Mouse (Mus musculus): ENCODE results near the gene Large2. TPM values are rescaled to one million over a fixed set of nuclear protein-coding genes. Genes with fewer than 3 reads are reported as not detected.

The Large2 gene
- polyA plus RNA-seq (2016; fragmentation: Nextera tagmentation; extraction: Ambion mirVana), result 10.7 and 13.9 TPM in 2 replicates

DNA sequence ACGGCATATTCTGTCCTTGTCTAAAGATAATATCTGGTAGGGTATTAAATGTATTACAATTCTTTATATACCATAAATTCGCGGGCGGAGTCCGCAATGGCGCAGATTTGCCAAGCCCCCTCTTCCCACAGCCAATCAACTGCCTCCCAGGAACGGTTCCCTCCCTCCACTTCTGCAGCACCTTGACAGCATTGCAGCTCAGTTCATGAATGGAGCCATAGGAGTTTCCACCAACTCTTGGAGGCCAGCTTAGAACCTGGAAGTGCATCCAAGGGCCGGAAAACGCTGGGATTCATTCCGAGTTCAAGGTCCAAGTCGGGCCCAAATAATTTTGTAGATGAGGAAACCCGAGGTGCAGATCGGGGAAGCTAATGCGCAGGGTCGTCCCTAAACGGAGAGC is at the start of gene Large2, which contains the start of gene Pex16:
Gene Large2 (minus strand): TSS at position 356 of the 400 bp plus-strand sequence.
Gene Pex16 (plus strand): TSS at position 163 of the 400 bp plus-strand sequence.
- peaks cover 50% of the 10 kb centered on the region for H3K4me1 ChIP-seq (replicated peaks)
- H3K4me3 ChIP-seq (replicated peaks), result peak within 1 kb of the TSS; percentile 76
- 2% methylated on average over 16 of the region's 16 CpGs for WGBS
- H3K4me2 ChIP-seq, result peak within 1 kb of the TSS; percentile 94
- H3K9me3 ChIP-seq, result no peaks in the 10 kb centered on the region
- peak within 1 kb of the TSS; percentile 87 for H3K27ac ChIP-seq
- H3K36me3 ChIP-seq, result peaks cover 25% of the 10 kb centered on the region
- H3K9ac ChIP-seq (replicated peaks), result peak within 1 kb of the TSS; percentile 57
- peaks cover 34% of the 10 kb centered on the region for H3K27me3 ChIP-seq
- no peak for ATAC-seq (ENCODE audit: insufficient number of reproducible peaks, insufficient read depth, low FRiP score, low TSS enrichment, low read depth)

DNA sequence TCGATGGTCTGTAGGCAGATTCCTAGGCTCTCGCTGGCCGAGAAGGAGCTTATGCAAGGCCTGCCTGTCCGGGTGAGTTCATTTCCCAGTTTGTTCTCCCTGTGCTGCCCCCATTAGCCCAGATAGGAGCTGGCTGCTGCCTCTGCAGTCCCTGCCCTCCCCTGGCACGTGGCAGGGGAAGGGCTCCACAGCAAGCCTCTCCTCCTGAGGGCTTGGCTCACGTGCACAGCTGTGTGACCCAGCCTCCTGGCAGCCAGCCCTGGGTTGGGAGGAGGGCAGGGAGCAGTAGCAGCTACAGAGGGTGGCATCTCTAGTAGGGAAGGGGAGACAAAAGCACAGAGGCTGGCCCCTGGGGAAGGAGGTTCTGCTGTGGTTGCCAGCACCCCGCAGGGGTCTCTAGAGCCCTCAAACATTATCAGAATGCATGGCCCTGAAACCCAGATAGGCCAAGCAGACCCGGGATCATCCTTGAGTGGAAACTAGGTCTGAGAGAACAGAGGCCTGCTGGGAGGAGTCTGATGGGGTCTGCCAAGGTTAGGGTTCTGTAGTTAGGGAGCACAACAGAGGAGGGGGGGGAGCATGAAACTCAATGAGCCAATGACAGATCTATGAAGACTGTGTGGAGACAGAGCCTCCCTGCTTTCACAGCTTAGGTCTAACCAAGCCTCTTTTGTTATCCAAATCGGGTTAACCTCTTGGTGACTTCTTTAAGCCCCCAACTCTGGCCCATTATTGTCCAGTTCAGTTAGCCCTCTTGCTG is 49.2 kb upstream of the Large2 start:
- H3K36me3 ChIP-seq, result peaks cover 78% of the 10 kb centered on the region
- no peak overlapping the region for H3K4me2 ChIP-seq

GRCm38 (mm10) chr2:92423156-92423555 is 48.5 kb upstream of the Large2 start:
- H3K27me3 ChIP-seq, result no peaks in the 10 kb centered on the region
- no peak overlapping the region for H3K27ac ChIP-seq
- H3K9me3 ChIP-seq, result no peaks in the 10 kb centered on the region
- ATAC-seq (ENCODE audit: insufficient number of reproducible peaks, insufficient read depth, low FRiP score, low TSS enrichment, low read depth), result no peak
- WGBS, result 92% methylated on average over 9 of the region's 9 CpGs
- H3K36me3 ChIP-seq, result peaks cover 85% of the 10 kb centered on the region
- peaks cover 30% of the 10 kb centered on the region for H3K4me1 ChIP-seq (replicated peaks)
- no peak overlapping the region for H3K4me2 ChIP-seq
- no peak overlapping the region for H3K9ac ChIP-seq (replicated peaks)
- H3K4me3 ChIP-seq (replicated peaks), result no peak overlapping the region

More for the DNA sequence above, 49.2 kb upstream of the Large2 start:
- Histone ChIP-seq H3K4me3 (replicated peaks) (no peak overlapping the region), H3K4me1 (replicated peaks) (peaks cover 34% of the 10 kb centered on the region), H3K9me3 (no peaks in the 10 kb centered on the region), H3K27me3 (no peaks in the 10 kb centered on the region), H3K27ac (peak overlapping the region; percentile 90), H3K9ac (replicated peaks) (no peak overlapping the region)
- no peak for ATAC-seq (ENCODE audit: insufficient number of reproducible peaks, insufficient read depth, low FRiP score, low TSS enrichment, low read depth)
- 84% methylated on average over 9 of the region's 9 CpGs for WGBS

DNA sequence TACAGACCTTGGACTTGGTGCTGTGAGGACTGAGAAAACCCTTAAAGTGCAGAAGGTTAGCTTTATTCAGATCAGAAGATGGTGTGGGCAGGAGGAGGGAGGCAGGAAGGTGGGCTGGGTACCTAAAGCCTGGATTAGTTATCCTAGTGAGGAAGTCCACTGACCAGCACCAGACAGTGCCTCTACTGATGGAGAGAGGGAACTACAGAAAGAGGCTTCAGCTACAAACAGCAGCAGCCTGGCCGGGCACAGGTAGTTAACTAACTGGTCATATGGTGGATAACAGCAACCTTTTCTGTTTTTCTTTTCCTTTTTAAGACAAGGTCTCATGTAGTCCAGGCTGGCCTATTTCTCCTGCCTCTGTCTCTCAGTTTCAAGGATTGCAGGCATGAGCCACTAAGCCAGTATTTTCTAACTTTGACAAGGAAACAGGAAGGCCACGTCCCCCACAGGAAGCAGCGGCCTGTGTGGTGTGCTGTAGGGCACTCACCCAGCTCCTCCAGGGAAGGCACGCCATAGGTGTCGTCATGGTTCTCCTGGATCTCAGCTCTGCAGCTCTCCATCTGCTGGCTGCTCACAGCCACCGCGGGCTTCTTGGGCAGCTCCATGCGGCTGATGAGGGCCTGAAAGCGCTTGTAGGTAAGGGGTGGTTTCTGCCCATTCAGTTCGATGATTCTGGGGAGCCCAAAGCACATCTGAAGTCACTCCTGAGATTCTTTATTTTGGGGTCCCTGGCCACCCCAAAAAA is 47.9 kb upstream of the Large2 start:
- no peak for ATAC-seq (ENCODE audit: insufficient number of reproducible peaks, insufficient read depth, low FRiP score, low TSS enrichment, low read depth)

DNA sequence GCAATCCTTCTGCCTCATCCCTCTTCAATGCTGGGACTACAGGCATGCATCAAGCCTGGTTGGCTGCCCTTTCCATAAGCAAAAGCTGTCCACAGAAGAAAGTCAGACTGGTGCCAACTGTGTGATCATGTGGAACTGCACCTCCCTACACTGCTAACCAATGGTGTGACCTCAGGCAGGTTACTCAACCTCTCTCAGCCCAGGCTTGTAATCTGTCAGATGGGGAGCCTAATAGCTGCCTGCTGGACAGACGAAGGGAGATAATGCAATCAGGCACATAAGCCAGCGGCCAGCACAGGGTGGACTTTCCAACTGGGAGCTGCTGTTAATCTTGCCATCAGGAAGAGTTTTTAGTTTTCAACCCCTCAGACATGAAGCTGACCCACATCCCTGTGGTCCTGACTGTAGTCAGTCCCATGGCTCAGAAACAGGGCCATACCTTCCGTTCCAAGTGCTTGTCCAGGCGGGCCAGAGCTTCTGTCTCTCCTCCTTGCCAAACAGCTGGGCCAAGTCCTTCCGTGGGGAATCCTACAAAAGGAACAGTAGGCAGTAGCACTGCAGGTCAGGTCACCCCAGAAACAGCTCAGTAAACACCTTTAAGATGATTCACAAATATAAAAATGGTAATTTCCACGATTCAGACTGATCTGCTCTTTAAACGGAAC is 47.2 kb upstream of the Large2 start:
- 92% methylated on average over 7 of the region's 7 CpGs for WGBS
- no peak overlapping the region for H3K9ac ChIP-seq (replicated peaks)
- no peaks in the 10 kb centered on the region for H3K9me3 ChIP-seq
- no peaks in the 10 kb centered on the region for H3K27me3 ChIP-seq
- H3K27ac ChIP-seq, result no peak overlapping the region
- H3K4me1 ChIP-seq (replicated peaks), result peaks cover 24% of the 10 kb centered on the region
- H3K4me2 ChIP-seq, result no peak overlapping the region
- no peak for ATAC-seq (ENCODE audit: insufficient number of reproducible peaks, insufficient read depth, low FRiP score, low TSS enrichment, low read depth)
- no peak overlapping the region for H3K4me3 ChIP-seq (replicated peaks)
- H3K36me3 ChIP-seq, result peaks cover 98% of the 10 kb centered on the region

More for the DNA sequence above, 47.9 kb upstream of the Large2 start:
- H3K27me3 ChIP-seq, result no peaks in the 10 kb centered on the region
- H3K36me3 ChIP-seq, result peaks cover 91% of the 10 kb centered on the region
- H3K4me1 ChIP-seq (replicated peaks), result peaks cover 24% of the 10 kb centered on the region
- no peak overlapping the region for H3K4me3 ChIP-seq (replicated peaks)
- WGBS, result 76% methylated on average over 10 of the region's 10 CpGs
- no peak overlapping the region for H3K27ac ChIP-seq
- no peaks in the 10 kb centered on the region for H3K9me3 ChIP-seq
- H3K9ac ChIP-seq (replicated peaks), result no peak overlapping the region
- H3K4me2 ChIP-seq, result no peak overlapping the region

DNA sequence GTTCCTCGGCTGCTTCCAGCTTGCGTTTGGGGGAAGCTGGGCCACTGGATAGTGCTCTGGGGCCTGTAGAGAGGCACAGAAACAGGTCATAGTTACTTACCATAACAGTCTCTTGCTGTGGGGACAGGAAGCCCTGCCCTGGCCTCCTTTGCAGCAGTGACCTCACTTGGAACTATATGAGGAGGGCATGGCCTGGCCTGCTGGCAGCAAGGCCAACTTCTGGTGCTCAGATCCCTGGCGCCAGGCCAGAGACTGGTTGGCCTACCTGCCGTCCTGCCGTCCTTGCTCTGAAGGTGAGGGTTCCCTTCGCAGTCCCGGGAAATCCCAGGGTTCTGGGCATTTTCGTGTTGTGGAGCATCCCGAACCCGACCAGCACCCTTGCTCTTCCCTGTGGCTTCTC is 37.0 kb upstream of the Large2 start:
- Histone ChIP-seq H3K36me3 (peaks cover 98% of the 10 kb centered on the region), H3K4me3 (replicated peaks) (no peak overlapping the region), H3K4me1 (replicated peaks) (no peaks in the 10 kb centered on the region), H3K27ac (no peak overlapping the region), H3K9me3 (no peaks in the 10 kb centered on the region), H3K9ac (replicated peaks) (no peak overlapping the region), H3K4me2 (no peak overlapping the region), H3K27me3 (no peaks in the 10 kb centered on the region)
- ATAC-seq (ENCODE audit: insufficient number of reproducible peaks, insufficient read depth, low FRiP score, low TSS enrichment, low read depth), result no peak
- WGBS, result 91% methylated on average over 10 of the region's 10 CpGs

DNA sequence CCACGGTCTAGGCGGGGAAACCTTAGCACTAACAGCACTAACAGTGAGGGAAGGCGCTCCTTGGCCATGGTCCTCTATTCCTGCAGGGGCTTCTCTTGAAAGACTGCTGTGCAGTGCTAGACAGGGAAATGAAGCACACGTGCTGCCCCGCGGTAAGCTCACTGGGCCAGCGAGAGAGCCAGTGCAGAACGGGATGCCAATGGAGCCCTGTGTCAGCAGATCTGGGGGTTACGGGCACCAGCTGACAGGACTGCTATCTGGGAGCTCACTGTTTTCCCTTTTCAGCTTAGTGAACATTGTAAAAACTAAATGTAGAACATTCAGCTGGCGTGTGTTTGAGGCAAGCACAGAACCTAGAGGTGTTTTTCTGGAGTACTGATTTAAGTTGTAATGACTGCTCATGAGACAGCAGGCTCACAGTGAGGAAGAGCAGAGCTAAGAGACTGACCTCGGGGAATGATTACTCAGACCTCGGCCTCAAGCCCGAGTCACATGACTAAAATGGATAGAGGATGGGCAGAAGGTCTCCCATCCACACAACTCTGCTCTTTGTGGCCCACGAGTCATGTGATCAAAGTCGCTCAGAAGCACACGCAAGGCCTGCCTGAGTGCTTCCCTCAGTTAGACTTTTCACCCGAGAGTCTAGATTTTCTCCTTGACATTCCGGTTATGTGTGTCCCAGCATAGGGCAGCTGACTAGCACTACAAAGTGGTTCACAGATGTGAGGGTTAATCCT is 33.8 kb upstream of the Large2 start:
- Histone ChIP-seq H3K27ac (no peak overlapping the region), H3K27me3 (no peaks in the 10 kb centered on the region), H3K4me3 (replicated peaks) (no peak overlapping the region), H3K9ac (replicated peaks) (no peak overlapping the region), H3K4me1 (replicated peaks) (no peaks in the 10 kb centered on the region), H3K4me2 (no peak overlapping the region), H3K9me3 (no peaks in the 10 kb centered on the region), H3K36me3 (peaks cover 98% of the 10 kb centered on the region)
- no peak for ATAC-seq (ENCODE audit: insufficient number of reproducible peaks, insufficient read depth, low FRiP score, low TSS enrichment, low read depth)
- WGBS, result 93% methylated on average over 18 of the region's 18 CpGs

DNA sequence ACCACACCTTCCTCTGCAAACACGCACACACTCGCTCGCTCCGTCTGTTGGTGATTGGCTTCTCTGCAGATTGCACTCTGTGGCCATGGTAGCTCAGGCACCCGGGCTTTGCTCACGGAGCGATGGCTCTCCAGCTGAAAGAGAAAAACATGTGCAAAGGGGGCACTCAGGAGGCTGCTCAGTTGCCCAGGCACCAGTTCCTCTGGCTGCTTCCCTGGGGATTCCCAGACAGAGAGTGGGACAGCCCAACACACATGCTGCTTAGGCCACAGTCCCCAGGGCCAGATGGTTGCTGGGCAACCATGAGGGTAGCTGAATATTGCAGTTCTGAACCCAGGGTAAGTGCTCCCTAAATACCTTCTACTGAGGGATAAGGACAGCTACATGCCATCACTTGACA is 31.0 kb upstream of the Large2 start:
- H3K36me3 ChIP-seq, result peaks cover 74% of the 10 kb centered on the region
- H3K4me1 ChIP-seq (replicated peaks), result peaks cover 7% of the 10 kb centered on the region; the same call in 1 of the 2 replicates
- no peak for ATAC-seq (ENCODE audit: insufficient number of reproducible peaks, insufficient read depth, low FRiP score, low TSS enrichment, low read depth)
- no peaks in the 10 kb centered on the region for H3K9me3 ChIP-seq
- H3K4me3 ChIP-seq (replicated peaks), result no peak overlapping the region
- WGBS, result 90% methylated on average over 7 of the region's 7 CpGs
- H3K27ac ChIP-seq, result no peak overlapping the region
- peaks cover 16% of the 10 kb centered on the region for H3K27me3 ChIP-seq
- H3K4me2 ChIP-seq, result no peak overlapping the region
- H3K9ac ChIP-seq (replicated peaks), result no peak overlapping the region

DNA sequence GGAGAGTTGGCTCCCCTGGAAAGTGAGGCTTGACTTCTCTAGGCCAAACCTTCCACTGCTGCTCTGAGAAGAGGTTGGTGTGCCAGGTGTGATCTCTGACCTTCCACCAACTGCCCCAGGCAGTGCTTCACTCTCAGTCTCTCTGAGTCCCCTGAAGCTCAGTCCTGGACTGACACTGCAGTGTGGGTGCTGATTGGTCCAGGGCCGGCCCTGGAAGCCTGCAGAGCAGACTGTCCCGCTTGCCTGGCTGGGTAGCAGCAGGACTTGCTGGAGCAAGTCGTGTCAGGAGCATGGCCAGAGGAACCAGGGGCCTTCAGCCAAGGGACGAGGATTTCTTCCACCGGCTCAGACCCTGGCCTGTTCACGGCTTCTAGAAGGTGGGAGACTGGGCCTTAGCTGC is 30.1 kb upstream of the Large2 start:
- Histone ChIP-seq H3K9me3 (no peaks in the 10 kb centered on the region), H3K4me3 (replicated peaks) (no peak overlapping the region), H3K27ac (no peak overlapping the region), H3K4me2 (no peak overlapping the region), H3K27me3 (peaks cover 25% of the 10 kb centered on the region), H3K4me1 (replicated peaks) (peaks cover 8% of the 10 kb centered on the region; the same call in 1 of the 2 replicates), H3K36me3 (peaks cover 65% of the 10 kb centered on the region), H3K9ac (replicated peaks) (no peak overlapping the region)
- WGBS, result 74% methylated on average over 6 of the region's 6 CpGs
- no peak for ATAC-seq (ENCODE audit: insufficient number of reproducible peaks, insufficient read depth, low FRiP score, low TSS enrichment, low read depth)

DNA sequence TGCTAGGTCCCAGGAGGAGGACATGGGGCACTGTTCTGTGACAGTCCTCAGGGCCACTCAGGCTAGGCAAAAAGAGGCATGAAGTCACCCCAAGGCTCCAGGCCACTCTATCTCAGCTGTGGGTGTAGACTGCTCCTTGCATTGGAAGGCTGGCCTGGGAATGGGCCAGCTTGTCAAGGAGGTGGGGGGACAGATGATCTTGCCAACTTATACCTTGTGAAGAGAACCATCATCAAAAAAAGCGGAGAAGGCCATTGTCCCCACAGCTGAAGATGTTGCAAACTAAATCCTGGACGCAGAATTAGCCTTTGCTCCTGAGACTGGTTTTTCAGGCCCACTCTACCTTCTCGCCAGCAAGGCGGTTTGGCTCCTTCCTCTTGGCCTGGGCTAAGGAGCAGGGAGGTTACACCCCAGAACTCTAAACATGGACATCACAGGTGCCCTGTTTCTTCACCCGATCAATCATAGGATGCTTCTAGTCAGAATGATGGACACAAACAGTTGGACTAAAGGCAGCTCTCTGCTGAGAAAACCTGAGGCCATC is 29.2 kb upstream of the Large2 start:
- peaks cover 56% of the 10 kb centered on the region for H3K36me3 ChIP-seq
- ATAC-seq (ENCODE audit: insufficient number of reproducible peaks, insufficient read depth, low FRiP score, low TSS enrichment, low read depth), result no peak
- WGBS, result 91% methylated on average over 5 of the region's 5 CpGs
- no peak overlapping the region for H3K9ac ChIP-seq (replicated peaks)
- H3K4me2 ChIP-seq, result no peak overlapping the region
- no peak overlapping the region for H3K4me3 ChIP-seq (replicated peaks)
- H3K4me1 ChIP-seq (replicated peaks), result peaks cover 8% of the 10 kb centered on the region; the same call in 1 of the 2 replicates
- peaks cover 29% of the 10 kb centered on the region for H3K27me3 ChIP-seq
- no peak overlapping the region for H3K27ac ChIP-seq
- no peaks in the 10 kb centered on the region for H3K9me3 ChIP-seq

Measured in limb, embryonic 12.5 days (tissue).